Mouse (Mus musculus) T-cell, adult 66 days (primary cell): ENCODE measurements around the gene Dnajb9. TPM values are rescaled to one million over a fixed set of nuclear protein-coding genes. Genes with fewer than 3 reads are reported as not detected.

ENCODE experiments used
- total RNA-seq, 2 experiments: library from RNA; stranded (reverse); gene quantifications; 3 replicates in 1 of 2; 4 replicates in 1 of 2; pipeline ENCODE4 v1.2.4; 2023

The Dnajb9 gene
- total RNA-seq, result 100 to 1,000 TPM; 129 to 159 TPM

DNA sequence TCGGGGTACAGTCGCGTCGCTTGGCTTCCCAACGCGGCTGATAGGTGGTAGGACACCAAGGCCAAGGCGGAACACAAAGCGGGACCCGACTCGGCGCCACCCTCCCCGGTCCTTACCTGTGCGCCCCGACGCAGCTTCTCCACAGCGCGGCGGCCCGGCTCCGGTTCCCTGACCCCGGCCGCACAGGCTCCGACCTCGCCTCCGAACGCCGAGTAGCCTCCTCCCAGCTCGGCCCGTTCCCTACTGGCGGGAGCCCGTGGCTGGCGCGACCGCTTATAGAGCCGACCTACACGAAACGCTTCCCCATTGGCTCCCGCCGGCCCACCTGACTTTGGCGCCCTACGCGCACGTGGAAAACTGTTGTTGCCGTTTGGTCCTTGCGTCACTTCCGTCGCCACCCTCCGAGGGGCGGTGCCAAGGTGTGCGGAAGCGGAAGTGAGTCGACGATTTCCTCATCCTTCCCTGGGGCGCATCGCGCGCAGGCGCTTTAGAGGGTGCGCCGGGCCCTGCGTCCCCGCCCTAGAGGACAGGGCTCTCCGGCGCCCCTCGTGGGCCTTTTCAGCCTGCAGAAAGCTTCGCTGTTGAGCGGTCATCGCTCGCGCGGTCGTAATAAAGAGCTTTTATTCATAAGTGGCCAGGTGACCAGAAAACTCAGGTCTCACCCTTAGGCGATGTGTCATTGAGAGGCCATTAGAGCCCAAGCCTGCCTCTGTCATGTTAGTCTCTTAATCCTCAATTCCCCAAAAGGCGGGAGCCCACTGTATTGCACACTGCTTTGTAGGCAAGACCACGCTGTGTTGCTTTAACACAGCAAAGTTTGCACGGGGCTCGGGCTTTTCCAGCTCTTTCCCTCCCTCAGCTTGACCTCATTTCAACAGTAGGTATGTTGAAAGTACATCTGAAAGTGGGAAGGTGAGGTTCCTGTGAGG lies at the start of gene Dnajb9:
Gene Dnajb9 (minus strand): TSS at position 503 of the 929 bp plus-strand sequence.

DNA sequence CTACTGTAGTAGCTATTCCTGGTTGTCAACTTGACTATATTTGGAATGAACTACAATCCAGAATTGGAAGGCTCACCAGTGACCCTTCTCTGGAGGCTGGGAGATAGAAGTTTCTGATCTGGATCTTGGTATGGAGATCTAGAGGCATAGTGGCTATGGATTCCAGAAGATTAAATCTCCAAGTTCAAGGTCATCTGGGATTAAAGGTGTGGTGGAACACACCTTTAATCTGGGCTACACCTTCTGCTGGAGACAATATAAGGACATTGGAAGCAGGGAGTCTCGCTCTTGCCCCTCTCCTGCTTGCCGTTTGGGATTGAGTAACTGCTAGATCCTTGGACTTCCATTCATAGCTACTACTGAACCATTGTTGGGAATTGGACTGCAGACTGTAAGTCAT lies 10.9 kb upstream of the Dnajb9 start, which contains the start of gene Pnpla8:
Gene Pnpla8 (plus strand): TSS at position 301 of the 400 bp plus-strand sequence.

Other genes with a start within 250 kb of the Dnajb9 start
- gene Pnpla8, start 11.0 kb upstream of the Dnajb9 start, total RNA-seq, result 10 to 100 TPM; 45.9 to 54.7 TPM
- not detected for gene Nrcam, start 118.6 kb upstream of the Dnajb9 start, total RNA-seq